Mouse (Mus musculus): ENCODE data around the gene Epn2.

DNA sequence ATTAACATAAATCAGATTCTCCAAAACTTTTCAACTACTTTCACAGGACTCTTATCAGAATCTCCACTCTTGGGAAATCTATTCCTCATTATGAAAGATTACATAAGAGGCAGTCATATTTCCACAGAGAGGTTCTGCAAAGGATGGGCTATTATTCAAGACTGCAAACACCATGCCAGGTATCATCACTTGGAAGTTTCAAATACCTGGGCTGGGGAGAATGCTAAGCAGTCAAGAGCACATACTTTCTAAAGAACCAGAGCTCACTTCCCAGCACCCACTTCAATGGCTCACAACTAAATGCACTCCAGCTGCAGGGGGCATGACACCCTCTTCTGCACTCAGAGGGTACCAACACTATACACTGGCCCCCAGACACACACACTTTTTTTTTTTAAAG is 2.1 kb downstream of the Epn2 start:
- no peak for TF ChIP-seq CTCF (conservative IDR thresholded peaks at IDR 0.05 in 1 of 2, IDR thresholded peaks at IDR 0.05 in 1 of 2; ENCODE audit: low read depth in 2 of 2, low read length in 2 of 2)
- no peak for TF ChIP-seq EP300 (IDR thresholded peaks at IDR 0.05; ENCODE audit: low read length)
- TF ChIP-seq POLR2A (IDR thresholded peaks at IDR 0.05; ENCODE audit: low read depth, low read length), result no peak
- TF ChIP-seq TBP (conservative IDR thresholded peaks at IDR 0.05; ENCODE audit: low read depth, low read length), result no peak
- no peak for TF ChIP-seq MAFK (IDR thresholded peaks at IDR 0.05; ENCODE audit: insufficient replicate concordance, low read length)

Data from CH12.LX (cell line).